Mouse (Mus musculus): ENCODE data around the gene Ascc3.

Gene Ascc3

DNA sequence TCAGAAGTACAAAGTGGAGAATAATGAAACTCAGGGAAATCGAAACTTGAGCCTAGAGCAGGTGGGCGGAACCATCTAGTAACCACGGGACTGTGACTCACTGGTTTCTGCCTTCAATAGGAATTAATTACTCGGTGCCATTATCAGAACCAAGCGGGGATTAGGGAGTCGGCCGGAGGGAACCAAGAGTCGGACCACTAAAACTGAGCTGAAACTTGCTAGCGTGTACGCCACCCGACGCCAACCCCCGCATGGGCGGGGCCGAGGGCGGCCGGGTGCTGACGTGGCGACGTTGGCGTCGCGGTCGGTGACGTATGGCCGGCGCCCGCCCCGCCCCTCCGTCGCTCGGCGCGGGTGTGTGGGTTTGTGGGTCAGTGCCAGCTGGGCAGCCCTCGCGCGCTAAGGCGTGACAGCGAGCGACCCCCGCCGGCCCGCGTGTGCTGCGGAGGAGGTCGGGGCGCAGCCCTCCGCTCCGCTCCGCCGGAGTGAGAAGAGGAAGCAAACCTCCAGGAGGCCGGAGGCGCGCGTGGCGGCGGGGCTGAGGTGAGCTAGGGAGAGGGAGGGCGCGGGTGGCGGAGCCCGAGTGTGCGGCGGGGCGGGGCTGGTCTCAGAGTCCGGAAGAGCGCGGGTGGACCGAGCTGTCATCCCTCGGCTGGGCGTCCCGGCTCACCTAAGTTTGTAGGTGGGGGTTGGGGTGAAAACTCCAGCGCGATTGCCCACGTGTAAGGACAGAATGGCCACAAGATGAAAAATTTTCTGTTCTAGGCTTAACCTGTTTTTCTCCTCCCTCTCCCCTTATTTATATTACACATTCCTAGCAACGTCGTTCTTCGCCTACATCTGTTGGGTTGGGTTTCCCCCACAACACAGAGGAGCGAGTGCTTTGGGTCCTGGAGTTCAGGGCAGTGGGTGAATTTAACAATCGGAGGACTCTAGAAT, at the start of gene Ascc3:
Ascc3 (plus strand) TSS at position 315 of the 939 bp plus-strand sequence.
- peak; percentile 95 for DNase-seq

DNA sequence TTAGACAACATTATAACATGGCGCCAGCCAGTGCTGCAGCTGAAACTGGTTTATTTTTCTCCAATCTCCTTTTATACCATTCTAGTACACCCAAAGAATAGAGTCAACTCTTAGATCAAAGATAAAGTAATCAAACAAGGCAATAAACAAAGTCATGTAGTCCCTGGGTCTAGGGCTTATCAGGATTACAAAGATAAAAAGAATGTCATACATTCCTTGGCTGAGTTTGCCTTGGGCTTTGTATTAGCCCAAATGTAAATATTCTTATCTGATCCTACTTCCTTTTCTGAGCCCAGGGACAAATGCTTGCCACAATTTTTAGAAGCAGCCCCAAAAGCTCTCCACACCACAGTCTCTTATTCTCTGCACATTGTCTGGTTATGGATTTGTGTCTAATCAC, 7.7 kb upstream of the Ascc3 start:
- no peak for DNase-seq

DNA sequence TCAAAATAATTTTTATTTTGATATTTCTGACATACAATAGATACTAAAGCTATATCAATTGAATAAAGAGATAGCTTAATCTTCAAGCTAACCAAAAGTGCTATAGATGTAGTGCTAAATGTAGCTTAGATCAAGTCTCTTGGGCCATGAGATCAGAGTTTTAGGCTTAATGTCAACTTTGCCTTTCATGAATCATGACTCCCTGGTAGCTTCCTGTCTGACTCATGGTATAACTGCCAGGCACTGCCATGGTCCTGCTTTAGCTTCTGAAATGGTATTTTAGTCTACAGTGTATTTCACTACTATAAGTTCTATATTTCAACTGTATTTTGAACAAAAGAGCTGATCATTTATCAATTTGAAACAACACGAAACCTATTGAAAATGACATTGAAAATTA, 5.9 kb upstream of the Ascc3 start:
- no peak for DNase-seq

DNA sequence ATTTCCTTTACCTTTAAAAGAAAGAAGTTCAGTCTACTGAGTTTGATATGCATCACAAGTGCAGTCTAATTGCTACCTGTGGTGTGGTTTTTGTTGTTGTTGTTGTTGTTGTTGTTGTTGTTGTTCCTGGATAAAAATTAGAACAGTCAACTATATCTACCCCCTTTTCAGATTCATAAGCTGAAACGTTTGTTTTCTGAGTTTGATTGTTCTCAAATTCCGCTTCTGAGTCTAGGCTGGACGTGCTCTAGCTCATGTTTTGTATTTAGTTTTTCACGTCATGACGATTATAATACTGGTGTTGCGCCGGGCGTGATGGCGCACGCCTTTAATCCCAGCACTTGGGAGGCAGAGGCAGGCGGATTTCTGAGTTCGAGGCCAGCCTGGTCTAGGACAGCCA, 902 bp downstream of the Ascc3 start:
- no peak for DNase-seq

DNA sequence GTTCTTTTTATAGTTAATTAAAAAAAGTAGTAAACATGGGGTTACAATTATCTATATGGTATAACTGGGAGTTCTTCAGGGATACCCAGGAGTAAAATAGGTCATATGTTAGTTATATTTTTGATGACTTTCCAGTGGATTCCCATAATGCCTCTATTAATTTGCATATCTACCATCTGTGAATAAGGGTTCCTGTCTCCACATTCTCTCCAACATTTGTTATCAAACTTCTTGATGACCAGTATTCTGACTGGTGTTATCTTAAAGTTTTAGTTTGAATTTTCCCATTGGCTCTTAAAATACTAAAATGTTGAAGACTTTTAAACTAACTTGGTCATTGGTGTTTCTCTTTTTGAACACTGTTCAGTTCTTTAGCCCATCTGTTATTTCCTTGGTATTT, 2.9 kb downstream of the Ascc3 start:
- no peak for DNase-seq

DNA sequence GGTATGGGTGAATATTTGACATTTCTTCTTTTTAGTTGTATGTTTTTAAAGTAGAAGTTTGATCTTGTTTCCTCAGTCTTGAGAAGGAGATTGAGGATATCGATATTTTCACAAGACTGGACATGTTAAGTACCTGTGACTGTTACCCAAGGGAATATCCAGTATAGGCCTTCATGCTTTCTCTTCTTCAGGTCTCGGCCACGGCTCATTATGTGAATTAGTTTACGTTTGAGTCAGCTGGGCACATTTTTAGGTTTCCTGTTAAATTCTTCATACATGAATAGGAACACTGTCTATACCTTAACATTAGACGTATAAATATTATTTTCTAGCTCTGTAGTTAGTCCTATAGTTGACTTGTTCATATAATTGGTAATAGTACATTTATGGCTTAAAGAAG, 12.4 kb downstream of the Ascc3 start:
- no peak for DNase-seq

DNA sequence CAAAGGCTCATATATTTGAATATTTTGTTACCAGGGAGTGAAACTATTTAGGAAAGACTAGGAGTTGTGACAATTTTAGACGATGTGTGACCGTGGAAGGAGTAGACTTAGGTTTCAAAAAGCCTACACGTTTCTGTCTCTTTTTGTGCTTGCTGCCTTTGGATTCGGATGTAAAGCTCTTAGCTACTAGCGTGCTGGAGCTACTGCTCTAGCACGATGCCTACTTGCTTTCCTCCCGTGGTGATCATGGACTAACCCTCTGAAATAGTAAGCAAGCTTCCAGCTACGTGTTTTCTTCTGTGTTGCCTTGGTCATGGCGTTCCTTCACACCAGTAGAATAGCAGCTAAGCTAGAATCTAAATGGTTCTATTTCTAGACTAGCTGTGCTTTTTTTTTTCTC, 21.4 kb downstream of the Ascc3 start:
- DNase-seq: no peak

DNA sequence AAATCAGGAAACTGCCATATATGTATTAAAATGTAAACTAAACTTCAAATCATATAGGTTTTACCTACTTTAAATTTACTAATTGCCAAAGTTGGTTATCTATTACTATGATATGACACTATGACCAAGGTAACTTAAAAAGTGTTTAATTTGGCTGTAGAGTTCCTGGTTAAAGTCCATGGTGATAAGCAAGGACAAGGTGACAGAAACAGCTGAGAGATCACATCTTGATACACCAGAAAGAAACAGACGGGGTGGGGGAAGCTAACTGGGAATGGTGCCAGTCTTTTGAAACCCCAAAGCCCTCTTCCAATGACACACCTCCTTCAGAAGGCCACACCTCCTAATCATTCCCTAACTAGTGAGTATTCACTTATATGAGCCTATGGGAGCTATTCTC, 33.4 kb downstream of the Ascc3 start:
- no peak for DNase-seq

DNA sequence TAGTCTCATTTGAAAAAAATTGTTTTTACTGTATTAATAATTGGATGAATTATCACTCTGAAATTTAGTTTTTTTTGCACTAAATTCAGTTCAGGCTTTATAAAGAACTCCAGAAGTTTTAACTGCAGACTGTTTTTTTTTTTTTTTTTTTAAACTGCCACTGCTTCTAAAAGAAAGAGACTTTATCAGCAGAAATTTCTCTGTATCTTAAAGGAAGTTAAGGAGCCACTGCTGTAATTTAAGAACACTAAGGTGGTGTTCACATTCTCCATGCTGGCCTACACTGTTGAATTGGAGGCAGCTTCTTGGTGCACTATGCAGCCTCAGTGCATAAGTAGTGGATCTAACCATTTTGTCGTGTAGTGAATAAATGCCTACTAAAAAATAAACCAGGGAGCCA, 47.1 kb downstream of the Ascc3 start:
- DNase-seq: no peak

DNA sequence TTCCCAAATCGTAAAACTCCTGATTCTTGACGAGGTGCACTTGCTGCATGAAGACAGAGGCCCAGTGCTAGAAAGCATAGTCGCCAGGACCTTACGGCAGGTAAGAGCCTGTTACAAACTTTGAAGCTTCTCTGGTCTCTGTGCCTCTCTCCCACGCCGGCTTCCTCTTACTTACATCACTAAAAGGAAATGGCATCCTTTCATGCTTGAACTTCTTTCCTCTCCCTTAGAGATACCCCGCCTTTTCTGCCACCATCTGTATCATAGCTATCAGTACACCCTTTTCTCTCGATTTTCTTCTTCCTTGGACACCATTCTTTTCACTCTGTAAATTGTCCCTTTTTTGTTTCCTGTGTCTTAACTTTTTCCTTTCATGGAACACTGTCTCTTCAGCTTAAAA, 58.1 kb downstream of the Ascc3 start:
- no peak for DNase-seq

DNA sequence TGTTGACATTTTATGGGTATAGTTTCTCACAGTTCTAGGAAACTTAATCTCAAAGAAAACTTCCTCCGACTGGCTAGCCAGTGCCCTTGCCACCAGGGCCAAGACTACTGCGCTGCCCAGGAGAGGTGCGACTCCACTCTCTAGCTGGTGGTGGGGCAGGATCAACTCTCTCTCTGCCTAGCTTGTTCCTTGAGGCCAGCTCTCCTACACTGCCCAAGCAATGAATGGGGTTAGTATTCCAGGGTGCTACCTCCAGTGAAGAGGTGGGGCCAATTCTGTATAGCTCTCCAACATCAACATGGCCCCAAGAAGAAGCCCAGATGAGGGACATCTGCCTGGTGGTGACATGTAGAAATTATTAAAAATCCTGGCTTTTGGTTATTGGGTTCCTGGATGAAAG, 61.1 kb downstream of the Ascc3 start:
- DNase-seq: no peak

DNA sequence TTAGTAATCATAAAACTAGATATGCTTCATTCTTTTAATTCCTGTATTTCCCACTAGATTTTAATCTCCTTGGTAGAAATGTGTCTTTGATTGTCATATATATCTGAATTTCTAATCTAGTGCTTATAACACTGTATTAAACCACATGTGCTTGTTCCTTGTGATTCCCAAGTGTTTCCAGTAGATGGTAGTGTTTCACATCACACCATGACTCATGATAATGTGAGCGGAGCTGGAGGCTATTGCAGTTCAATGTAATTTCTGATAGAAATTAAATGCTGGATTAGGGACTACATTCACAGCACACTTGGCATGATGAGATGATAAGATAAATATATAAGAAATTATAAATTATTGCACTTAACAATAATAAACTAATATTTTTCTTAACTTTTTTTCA, 64.9 kb downstream of the Ascc3 start:
- peak; percentile 51 for DNase-seq

DNA sequence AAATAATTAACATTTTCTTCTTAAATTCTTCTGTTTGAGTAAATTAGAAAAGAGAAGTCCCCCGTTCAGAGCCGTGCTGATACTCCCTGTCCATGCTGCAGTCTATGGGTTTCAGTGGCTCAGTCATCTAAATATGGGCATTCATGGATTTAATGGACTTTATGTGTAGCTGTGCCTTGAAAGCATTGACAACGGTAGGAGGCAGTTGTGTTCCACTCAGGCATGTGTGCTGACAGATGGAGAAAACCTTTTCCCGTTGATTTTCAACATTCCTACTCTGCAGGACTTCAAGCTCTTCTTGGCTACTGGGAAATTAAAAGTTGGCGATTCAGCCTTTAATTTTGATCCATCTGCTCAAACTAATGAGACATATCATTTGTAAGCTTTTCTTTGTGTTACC, 79.0 kb downstream of the Ascc3 start:
- DNase-seq: no peak

DNA sequence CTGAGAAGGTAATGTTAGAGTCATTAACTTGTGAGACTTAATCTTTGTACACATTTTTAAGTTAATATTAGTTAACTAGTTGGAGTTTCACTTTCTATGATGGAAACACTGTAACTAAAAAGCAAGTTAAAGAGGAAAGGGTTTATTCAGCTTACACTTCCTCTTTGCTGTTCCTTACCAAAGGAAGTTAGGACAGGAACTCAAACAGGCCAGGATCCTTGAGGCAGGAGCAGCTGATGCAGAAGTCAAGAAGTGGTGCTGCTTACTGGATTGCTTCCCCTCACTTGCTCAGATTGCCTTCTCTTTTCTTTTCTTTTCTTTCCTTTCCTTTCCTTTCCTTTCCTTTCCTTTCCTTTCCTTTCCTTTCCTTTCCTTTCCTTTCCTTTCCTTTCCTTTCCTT, 97.9 kb downstream of the Ascc3 start:
- no peak for DNase-seq

DNA sequence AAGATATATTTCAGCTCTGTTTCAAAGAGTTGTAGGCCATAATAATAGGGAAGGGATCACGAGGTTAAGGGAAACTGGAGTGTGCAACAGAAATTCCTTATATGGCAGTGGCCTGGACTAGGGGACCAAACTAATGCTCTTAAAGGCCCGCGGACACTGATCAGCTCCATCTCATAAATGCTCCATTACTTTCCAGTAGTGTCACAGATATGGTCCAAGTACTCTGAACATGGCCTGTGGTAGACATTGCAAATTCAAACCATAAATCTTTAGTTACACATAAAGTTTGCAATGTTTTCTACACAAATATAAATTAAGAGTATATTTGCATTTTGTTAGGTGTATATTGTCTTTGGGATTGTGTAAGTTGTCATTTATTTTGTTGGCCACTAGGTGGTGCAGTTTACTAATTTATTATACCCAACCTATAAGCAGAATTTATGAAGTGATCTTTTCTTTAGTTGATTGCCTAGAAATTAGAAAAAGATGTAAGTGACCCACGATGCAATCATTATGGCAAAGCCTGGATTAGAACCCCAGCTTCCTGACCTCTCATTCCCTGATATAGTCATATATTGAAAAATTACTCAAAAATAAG, 106.5 kb downstream of the Ascc3 start:
- DNase-seq: peak; percentile 37

DNA sequence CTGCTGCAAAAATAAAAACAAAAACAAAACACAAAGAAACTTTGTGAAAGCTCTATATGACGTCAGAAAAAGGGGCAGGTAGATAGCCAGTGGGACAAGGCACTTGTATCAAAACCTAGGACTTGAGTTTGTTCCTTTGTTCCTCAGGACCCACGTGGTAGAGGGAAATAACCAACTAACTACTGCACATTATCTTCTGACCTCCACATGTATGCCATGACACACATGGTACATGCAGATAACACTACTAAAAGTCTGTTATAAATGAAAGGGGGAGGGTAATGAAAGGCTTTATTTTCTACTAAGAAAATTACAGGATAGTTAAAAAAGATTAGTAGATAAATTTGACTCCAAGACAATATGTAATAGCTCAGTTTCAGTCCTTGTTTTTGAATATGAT, 109.3 kb downstream of the Ascc3 start:
- DNase-seq: no peak

DNA sequence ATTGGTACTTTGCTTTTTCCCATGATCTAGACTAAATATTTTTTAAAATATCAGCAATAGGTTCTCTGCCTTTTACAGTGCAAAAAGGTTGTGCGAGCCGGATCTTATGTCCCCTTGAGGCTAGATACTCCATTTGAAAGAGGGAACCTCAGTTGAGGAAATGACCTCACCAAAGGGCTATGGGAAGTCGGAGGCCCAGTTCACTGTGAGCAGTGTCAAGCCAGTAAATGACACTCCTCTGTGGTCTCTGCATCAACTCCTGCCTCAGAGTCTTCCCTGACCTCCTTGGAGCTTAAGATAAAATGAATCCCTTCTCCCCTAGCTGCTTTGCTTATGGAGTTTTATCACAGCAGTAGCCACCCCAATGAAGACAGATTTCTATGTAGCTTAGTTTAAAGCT, 109.9 kb downstream of the Ascc3 start:
- no peak for DNase-seq

DNA sequence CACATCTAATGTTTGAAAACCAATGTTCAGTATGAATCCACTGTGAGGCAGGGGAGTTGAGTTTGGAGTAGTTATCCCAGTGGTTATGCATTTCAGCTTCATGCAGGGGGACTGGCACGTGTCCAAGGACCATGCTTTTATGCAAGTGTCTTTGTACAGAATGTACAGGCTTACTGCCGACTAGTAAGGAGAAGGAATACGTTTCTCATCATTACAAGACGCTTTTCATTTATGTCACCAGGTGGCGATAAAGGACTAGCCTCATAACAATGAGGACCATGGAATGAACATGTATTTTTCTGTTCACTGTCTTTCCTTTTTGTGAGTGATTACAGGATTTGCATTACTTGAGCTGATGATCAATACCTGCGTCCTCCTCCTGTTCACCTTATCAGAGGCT, 111.7 kb downstream of the Ascc3 start:
- peak; percentile 81 for DNase-seq

DNA sequence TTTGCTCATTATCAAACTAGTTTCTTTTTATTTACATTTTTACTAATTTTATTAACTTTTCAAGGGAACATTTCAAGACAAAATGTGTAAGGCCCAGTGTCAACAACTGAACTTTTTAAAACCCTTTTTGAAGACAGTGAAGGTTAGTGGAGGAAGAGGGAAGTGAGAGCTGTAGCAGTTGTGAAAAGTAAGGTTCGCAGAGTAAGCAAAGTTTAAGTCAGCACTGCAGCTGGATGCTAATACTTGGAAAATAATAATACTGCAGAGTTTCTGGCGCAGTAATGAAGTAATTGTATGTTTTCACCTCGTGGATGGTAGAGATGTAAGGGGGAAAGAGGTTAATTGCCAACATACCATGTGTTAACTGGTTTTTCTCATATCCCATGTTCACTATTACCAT, 112.4 kb downstream of the Ascc3 start:
- no peak for DNase-seq

DNA sequence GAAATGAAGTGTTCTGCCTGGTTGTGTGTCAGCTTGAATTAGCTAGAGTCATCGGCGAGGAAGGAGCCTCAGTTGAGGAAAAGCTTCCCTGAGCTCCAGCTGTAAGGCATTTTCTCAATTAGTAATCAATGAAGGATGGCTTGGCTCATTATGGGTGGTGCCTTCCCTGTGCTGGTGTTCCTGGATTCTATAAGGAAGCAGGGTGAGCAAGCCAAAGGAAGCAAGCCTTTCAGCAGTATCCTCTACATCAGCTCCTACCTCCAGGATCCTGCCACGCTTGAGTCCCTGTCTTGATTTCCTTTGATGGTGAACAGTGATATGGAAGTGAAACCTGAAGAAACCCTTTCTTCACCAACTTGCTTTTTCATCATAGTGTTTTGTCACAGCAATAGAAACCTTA, 118.8 kb downstream of the Ascc3 start:
- DNase-seq: no peak

DNA sequence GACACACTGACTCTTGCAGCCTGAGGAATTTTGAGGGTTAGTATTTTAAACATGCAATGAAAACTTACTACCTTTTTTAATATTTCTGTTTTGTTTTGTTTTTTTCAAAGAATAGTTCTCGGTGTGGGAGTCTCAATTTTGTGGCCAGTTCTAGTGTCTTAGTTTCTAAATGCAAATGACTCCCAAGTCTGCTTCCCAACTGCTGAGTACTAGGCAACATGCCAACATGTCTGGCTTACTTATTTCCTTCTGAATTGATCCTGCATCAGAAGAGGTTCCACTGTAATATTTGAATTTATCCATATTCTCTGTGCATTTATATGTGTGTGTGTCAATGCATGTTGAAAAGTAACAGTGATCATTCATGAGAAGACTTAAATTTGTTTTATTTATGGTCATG, 119.3 kb downstream of the Ascc3 start:
- DNase-seq: no peak

DNA sequence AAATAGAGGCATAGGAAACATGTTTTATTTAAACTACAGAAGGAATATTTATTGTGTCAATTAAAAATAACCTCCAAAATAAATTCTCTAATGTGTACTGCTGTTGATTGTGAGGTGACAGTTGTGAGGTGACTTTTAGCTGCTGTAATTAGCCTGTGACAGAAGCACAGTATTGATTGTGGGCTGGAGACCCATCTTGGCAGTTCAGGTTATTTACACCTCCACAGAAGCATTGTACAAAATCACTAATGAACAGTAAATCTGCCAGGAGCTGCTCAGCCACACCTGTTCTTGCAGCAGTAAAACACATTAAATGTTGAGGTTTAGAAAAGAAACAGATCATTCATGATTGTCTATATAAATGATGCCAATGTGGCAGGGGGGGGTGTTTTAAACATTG, 141.0 kb downstream of the Ascc3 start:
- no peak for DNase-seq

DNA sequence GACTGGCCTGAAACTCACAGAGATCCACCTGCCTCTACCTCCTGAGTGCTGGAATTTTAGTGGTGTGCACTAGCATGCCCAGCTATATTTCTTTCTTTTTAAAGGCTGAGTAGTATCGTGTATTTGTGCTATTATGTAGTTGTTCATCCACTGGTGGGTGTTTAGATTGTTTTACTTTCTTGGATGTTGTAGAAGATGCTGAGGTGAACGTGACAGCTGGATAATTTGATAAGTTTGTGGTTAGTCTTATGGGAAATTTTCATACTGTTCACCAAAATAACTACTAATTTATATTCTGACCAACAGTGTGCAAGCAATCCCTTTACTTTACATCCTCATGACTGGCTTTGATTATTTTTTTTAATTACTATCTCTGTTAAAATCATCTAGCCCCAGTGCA, 169.6 kb downstream of the Ascc3 start:
- DNase-seq: no peak

DNA sequence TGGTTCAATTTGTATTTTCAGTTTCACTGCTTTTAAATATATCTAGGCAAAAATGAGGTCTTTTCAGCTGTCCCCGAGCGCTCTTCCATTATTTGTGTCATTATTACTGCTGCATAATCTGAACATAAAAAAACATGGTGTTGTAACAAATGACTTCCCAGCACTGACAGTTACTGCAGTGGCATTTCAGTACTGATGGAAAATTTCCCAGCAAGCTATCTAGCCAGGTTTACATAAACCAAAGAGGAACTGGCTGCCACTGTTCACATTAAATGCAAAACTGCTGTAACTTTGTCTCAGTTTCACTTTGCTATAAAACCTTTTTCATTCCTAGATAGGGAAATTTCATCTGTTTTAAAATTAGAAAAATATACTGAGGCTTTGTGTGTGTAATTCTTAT, 170.5 kb downstream of the Ascc3 start:
- peak; percentile 6 for DNase-seq
